Mouse (Mus musculus): ENCODE data around the gene Gjd3. TPM values are rescaled to one million over a fixed set of nuclear protein-coding genes. Genes with fewer than 3 reads are reported as not detected.

Gene Gjd3
- polyA plus RNA-seq, 1 experiment = not detected

DNA sequence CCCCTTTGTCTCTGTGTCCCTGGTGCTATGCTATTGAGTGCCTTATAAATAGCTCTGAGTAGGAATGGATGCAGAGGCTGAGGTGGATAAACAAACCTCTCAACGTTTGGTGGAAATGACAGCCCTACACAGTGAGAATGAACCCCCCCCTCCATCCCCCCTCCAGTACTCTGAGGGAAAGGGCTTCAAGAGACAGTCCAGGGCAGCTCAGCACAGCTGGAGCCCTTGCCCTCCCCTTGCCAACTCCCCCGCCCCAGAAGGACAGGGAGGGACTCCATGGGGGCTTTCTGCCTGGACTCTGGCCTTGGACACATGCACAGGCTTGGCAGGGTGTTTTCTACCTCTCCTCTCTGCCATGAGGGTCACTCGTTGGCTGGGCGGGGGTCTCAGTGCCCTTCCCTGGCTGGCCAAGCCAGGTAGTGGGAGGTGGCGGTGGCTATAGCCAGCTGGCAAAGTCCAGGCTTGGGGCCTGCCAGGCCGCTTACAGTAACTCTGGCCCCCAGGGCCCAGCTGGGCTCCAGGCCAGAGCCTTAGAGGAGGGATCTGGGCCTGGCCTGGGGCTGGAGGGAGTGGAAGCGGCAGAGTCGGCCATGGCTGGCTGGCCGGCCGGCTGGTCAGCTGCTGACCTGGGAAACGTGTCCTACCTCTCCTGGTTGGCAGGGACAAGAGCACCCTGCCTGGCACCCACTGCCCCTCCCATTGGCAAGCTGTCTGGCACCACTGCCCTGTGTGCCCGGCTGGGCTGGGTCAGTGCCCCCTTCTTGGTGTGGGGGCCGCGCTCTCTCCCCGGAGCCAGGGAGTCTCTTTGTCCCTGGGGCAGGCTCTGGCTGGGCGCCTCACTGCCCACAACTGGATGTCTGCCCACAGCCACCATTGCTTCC is 31.6 kb downstream of the Gjd3 start:
- 59% methylated on average over 16 of the region's 16 CpGs for WGBS
- Histone ChIP-seq H3K4me1 (ENCODE audit: control insufficient read depth, insufficient read depth, low read length) (peaks cover 22% of the 10 kb centered on the region), H3K27ac (ENCODE audit: control insufficient read depth, insufficient read depth, low read depth, low read length, poor library complexity) (peak overlapping the region; percentile 62), H3K4me3 (replicated peaks; ENCODE audit: control insufficient read depth, low read depth, low read length) (no peak overlapping the region)
- 0 out of 2 replicates have a peak, but pooled peaks have one; percentile 3 for TF ChIP-seq POLR2A (IDR thresholded peaks at IDR 0.05; ENCODE audit: borderline replicate concordance, control insufficient read depth, low read depth, low read length)
- no peak for TF ChIP-seq CTCF (IDR thresholded peaks at IDR 0.05; ENCODE audit: control insufficient read depth, insufficient read depth, low read length)

DNA sequence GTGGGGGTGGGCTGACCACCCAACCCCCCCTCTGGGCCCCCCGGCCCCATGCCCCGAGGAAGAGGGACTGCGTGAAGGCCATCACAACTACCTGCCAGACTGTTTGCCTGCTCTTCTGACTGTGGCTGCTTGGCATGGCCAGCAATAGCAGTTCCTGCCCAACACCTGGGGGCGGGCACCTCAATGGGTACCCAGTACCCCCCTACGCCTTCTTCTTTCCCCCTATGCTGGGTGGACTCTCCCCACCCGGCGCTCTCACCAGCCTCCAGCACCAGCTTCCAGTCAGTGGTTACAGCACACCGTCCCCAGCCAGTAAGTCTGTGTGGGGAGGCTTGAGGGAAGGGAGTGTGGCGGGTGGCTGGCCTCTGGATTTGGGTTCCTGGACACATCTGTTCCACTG is 32.3 kb downstream of the Gjd3 start:
- Histone ChIP-seq H3K4me3 (replicated peaks; ENCODE audit: control insufficient read depth, low read depth, low read length) (no peak overlapping the region), H3K4me1 (ENCODE audit: control insufficient read depth, insufficient read depth, low read length) (peaks cover 25% of the 10 kb centered on the region), H3K27ac (ENCODE audit: control insufficient read depth, insufficient read depth, low read depth, low read length, poor library complexity) (no peak overlapping the region)
- TF ChIP-seq POLR2A (IDR thresholded peaks at IDR 0.05; ENCODE audit: borderline replicate concordance, control insufficient read depth, low read depth, low read length) = no peak; the same call in 1 of the 2 replicates
- 53% methylated on average over 9 of the region's 9 CpGs for WGBS

DNA sequence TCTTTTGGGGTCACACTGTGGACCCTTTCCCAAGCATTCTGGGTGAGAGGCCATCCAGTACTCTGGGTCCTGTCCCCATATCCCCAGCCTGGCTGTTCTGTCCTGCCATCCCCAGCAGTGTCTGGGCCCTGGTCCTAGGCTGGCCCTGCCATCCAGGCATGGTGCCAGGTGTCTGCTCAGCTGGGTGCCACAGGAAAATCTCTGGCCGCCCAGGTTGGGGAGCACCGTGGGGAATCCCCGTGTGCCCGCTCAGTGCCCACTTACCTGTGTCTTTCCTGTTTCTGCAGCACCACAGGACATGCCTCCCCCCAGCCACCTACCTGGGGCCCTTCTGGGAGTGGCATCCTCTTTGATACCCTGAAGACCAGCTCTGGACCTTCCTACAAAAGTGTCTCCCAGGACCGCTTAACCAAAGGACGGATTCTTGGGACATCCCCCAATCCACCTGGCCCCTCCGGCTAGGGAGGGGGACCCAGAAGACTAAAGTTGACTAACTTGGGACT is 32.8 kb downstream of the Gjd3 start:
- H3K27ac ChIP-seq (ENCODE audit: control insufficient read depth, insufficient read depth, low read depth, low read length, poor library complexity) = peak overlapping the region; percentile 72
- H3K4me1 ChIP-seq (ENCODE audit: control insufficient read depth, insufficient read depth, low read length) = peaks cover 26% of the 10 kb centered on the region
- H3K4me3 ChIP-seq (replicated peaks; ENCODE audit: control insufficient read depth, low read depth, low read length) = no peak overlapping the region
- 52% methylated on average over 7 of the region's 7 CpGs for WGBS
- TF ChIP-seq CTCF (IDR thresholded peaks at IDR 0.05; ENCODE audit: control insufficient read depth, insufficient read depth, low read length) = no peak
- TF ChIP-seq POLR2A (IDR thresholded peaks at IDR 0.05; ENCODE audit: borderline replicate concordance, control insufficient read depth, low read depth, low read length) = no peak

DNA sequence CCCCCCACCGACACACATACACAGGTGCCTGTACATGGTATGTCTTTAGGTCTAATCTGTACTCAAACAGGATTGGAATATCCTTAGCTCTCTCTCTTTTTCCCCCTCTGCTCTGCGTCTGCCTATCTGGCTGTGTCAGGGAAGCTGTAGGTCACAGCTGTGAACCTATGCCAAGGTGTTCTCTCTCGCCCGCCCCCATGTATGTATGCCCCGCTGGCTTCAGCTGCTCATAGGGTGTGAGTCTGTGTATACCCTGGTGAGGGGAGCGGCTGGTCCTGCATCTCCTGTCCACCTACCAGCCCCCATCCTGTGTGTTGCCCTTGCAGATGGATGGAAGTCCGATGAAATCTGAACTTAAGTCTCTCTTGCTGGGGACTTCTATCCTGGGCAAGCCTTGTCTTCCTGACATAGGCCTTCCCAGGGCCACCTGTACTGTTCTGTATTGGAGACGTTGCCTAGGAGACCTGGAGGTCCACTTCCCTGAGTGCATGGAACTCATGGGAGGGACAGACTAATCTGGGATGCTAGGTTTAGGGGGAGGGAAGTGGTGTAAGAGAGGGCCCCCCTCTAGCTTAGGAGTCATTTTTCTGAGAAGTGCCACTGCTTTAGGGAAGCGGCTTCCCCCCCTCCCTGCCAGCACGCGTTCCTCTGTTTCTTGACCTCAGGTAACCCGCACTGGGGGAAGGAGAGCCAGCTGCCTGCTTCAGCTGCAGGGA is 33.4 kb downstream of the Gjd3 start:
- Histone ChIP-seq H3K4me1 (ENCODE audit: control insufficient read depth, insufficient read depth, low read length) (peaks cover 26% of the 10 kb centered on the region), H3K4me3 (replicated peaks; ENCODE audit: control insufficient read depth, low read depth, low read length) (no peak overlapping the region), H3K27ac (ENCODE audit: control insufficient read depth, insufficient read depth, low read depth, low read length, poor library complexity) (peak overlapping the region; percentile 72)
- WGBS = 43% methylated on average over 12 of the region's 12 CpGs
- TF ChIP-seq POLR2A (IDR thresholded peaks at IDR 0.05; ENCODE audit: borderline replicate concordance, control insufficient read depth, low read depth, low read length) (no peak), CTCF (IDR thresholded peaks at IDR 0.05; ENCODE audit: control insufficient read depth, insufficient read depth, low read length) (no peak)

DNA sequence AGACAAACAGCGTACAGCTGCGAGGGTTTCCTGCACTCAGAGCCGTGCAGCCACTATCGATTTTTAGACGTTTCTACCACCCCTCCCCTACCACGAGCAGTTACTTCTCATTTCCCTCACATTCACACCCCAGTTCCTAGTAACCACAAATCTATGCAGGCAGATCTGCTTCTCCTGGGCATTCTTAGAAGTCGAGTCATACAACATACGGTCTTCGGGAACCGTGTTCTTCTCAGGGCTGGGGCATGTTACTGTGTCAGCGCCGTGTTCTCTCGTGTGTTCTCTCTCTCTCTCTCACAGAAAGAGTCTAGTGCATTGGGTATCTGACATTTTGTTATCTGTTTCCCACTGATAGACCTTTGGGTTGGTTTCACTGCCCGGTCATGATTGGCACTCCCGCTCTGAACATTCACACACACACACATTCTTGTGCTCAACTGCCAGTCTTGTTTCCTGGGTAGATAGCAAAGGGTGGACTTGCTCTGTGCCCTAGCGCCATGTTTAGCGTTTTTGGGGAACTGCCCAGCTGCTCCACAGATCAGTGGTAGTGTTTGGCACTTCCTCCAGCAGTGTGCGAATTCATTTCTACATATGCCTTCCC is 34.7 kb downstream of the Gjd3 start:
- WGBS = 2% methylated on average over 18 of the region's 18 CpGs
- H3K4me1 ChIP-seq (ENCODE audit: control insufficient read depth, insufficient read depth, low read length) = peaks cover 33% of the 10 kb centered on the region
- H3K27ac ChIP-seq (ENCODE audit: control insufficient read depth, insufficient read depth, low read depth, low read length, poor library complexity) = peak overlapping the region; percentile 72
- no peak overlapping the region for H3K4me3 ChIP-seq (replicated peaks; ENCODE audit: control insufficient read depth, low read depth, low read length)
- no peak for TF ChIP-seq POLR2A (IDR thresholded peaks at IDR 0.05; ENCODE audit: borderline replicate concordance, control insufficient read depth, low read depth, low read length)

DNA sequence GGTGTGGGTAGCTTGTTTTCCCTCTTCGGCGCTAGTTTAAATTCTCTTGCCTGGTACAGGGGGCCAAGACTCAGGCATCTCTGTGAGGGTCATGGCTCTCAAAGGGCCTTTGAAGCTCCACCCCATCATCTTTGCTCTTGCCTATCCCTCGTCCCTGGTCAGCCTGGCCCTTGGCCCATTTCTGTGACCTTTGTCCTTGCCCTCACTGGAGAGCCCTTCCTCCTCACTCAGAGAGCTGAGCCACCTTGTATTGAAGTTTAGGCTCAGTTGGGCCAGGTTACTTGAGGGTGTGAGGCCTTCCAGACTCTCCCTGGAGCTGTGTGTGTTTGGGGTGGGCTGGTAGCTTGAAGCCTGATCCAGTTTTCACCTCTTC is 37.2 kb downstream of the Gjd3 start:
- 38% methylated on average over 3 of the region's 3 CpGs for WGBS
- Histone ChIP-seq H3K27ac (ENCODE audit: control insufficient read depth, insufficient read depth, low read depth, low read length, poor library complexity) (peak overlapping the region; percentile 39; the same call in 1 of the 2 replicates), H3K4me3 (replicated peaks; ENCODE audit: control insufficient read depth, low read depth, low read length) (no peak overlapping the region), H3K4me1 (ENCODE audit: control insufficient read depth, insufficient read depth, low read length) (peaks cover 33% of the 10 kb centered on the region)
- TF ChIP-seq POLR2A (IDR thresholded peaks at IDR 0.05; ENCODE audit: borderline replicate concordance, control insufficient read depth, low read depth, low read length) = no peak
- no peak for TF ChIP-seq CTCF (IDR thresholded peaks at IDR 0.05; ENCODE audit: control insufficient read depth, insufficient read depth, low read length)

DNA sequence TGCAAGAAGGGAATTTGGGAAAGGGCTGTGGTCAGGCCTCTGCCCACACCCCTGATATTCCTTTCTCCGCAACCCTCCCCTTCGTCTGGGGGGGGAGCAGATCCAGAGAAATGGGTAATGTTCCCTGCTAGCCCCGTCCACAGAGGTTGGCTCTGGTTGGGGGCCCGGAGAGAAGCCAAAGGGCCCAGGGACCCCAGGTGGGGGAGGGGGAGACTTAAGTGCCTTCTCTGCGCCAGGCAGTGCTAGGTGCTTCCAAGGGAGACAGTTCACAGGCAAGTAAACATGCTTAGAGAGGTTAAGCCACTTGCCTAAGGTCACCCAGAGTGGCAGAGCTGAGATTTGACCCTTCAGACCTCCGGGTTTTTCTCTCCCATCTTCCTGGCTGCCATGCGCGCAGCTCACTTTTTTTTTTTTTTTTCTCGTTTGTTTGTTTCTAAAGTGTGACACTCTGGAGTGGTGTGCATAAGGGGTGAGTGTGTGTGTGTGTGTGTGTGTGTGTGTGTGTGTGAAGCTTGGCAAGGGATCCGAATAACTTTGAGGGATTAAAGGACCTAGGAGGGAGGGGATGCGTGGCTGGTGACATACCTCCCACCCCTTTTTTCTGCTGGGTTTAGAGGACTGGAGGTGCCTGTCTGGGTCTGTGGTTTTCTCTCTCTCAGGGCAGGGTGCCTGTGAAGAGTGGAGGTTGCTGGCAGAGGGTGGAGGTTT is 37.8 kb downstream of the Gjd3 start:
- Histone ChIP-seq H3K27ac (ENCODE audit: control insufficient read depth, insufficient read depth, low read depth, low read length, poor library complexity) (peak overlapping the region; percentile 81), H3K4me3 (replicated peaks; ENCODE audit: control insufficient read depth, low read depth, low read length) (no peak overlapping the region), H3K4me1 (ENCODE audit: control insufficient read depth, insufficient read depth, low read length) (peaks cover 33% of the 10 kb centered on the region)
- TF ChIP-seq CTCF (IDR thresholded peaks at IDR 0.05; ENCODE audit: control insufficient read depth, insufficient read depth, low read length) (no peak), POLR2A (IDR thresholded peaks at IDR 0.05; ENCODE audit: borderline replicate concordance, control insufficient read depth, low read depth, low read length) (no peak)
- 43% methylated on average over 11 of the region's 11 CpGs for WGBS
